Mouse (Mus musculus): ENCODE measurements around the gene Aox1.

DNA sequence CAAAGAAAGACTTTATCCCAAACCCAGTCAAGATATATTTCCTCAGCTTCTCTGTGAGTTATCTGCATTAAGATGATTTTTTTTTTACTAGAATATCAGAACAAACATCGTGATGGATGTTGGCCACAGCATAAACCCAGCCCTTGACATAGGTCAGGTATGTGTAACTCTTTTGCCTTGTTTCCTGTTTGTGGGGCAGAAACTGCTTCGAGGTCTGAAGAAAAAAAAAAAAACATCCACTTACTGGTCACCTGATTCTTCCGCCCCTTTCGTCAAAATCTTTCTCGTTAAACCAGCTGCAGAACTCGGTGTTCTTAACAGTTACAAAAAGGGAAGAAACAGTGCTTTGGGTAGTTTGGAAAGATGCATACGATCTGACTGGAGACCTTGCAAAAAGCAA is 72.8 kb downstream of the Aox1 start:
- no peak for TF ChIP-seq CTCF (IDR thresholded peaks at IDR 0.05; ENCODE audit: borderline replicate concordance, control insufficient read depth, extremely low read depth, insufficient read depth, low read length, poor library complexity)
- TF ChIP-seq POLR2A (IDR thresholded peaks at IDR 0.05; ENCODE audit: control insufficient read depth, extremely low read depth, insufficient read depth, low read length, poor library complexity) = no peak
